Mouse (Mus musculus) ES-Bruce4 (cell line): Measurements from ENCODE around the gene Hoxc12. TPM values are rescaled to one million over a fixed set of nuclear protein-coding genes. Genes with fewer than 3 reads are reported as not detected.

Source experiments
- H3K27ac ChIP-seq: 2 replicates; pipeline ENCODE4 v1.5.1; 2012; ENCODE audit warnings: low read length, inconsistent platforms; ENCODE audit not compliant: insufficient read depth
- H3K27me3 ChIP-seq: 2 replicates; pipeline ENCODE4 v1.6.1; 2012; ENCODE audit warnings: mild to moderate bottlenecking, low read length, inconsistent platforms; ENCODE audit not compliant: control insufficient read depth, poor library complexity, insufficient read depth, severe bottlenecking
- H3K36me3 ChIP-seq: 2 replicates; pipeline ENCODE4 v1.6.1; 2012; ENCODE audit warnings: inconsistent platforms, mild to moderate bottlenecking, low read length, moderate library complexity; ENCODE audit not compliant: control insufficient read depth, poor library complexity, insufficient read depth, severe bottlenecking
- H3K4me1 ChIP-seq: one replicate; pipeline ENCODE4 v1.8.1; 2011; ENCODE audit warnings: low read length; ENCODE audit not compliant: control insufficient read depth, insufficient read depth
- H3K4me3 ChIP-seq: 2 replicates; pipeline ENCODE4 v1.5.1; 2011; ENCODE audit warnings: low read depth, mild to moderate bottlenecking, low read length
- H3K9ac ChIP-seq: 2 replicates; pipeline ENCODE4 v1.6.1; 2012; ENCODE audit warnings: low read depth, mild to moderate bottlenecking, inconsistent platforms; ENCODE audit not compliant: poor library complexity, severe bottlenecking
- H3K9me3 ChIP-seq: replicated peaks from 2 replicates; pipeline ENCODE4 v1.6.1; 2012; ENCODE audit warnings: mild to moderate bottlenecking, low read length, inconsistent platforms; ENCODE audit not compliant: control insufficient read depth, poor library complexity, insufficient read depth, severe bottlenecking
- CTCF ChIP-seq: IDR thresholded peaks from one replicate; pipeline ENCODE4 v1.8.1; 2011; ENCODE audit warnings: low read depth, low read length
- EP300 ChIP-seq: IDR thresholded peaks from 2 replicates; pipeline ENCODE4 v1.6.1; 2011; ENCODE audit warnings: low read depth, low read length; ENCODE audit not compliant: insufficient read depth
- POLR2A ChIP-seq: IDR thresholded peaks from one replicate; pipeline ENCODE4 v1.8.1; 2011; ENCODE audit warnings: low read length; ENCODE audit not compliant: insufficient read depth
- polyA plus RNA-seq: library from polyadenylated mRNA; stranded (reverse); fragments of >200 nt; gene quantifications from 2 replicates; pipeline ENCODE4 v1.2.4, GENCODE M21; 2011; ENCODE audit warnings: low read depth; ENCODE audit not compliant: missing spikeins, insufficient read depth, insufficient read length

Gene Hoxc12
- polyA plus RNA-seq, 1 experiment = not detected

- no peak overlapping the region for H3K27ac ChIP-seq
- peaks cover 40% of the 10 kb centered on the region for H3K27me3 ChIP-seq
- H3K36me3 ChIP-seq = no peaks in the 10 kb centered on the region
- H3K4me1 ChIP-seq = no peaks in the 10 kb centered on the region
- no peak overlapping the region for H3K4me3 ChIP-seq
- H3K9ac ChIP-seq = no peak overlapping the region
- TF ChIP-seq EP300 (no peak), POLR2A (no peak), CTCF (no peak)
- H3K9me3 ChIP-seq = no peaks in the 10 kb centered on the region
Measured at GRCm38 (mm10) chr15:102913038-102913585, 23.4 kb upstream of the Hoxc12 start.

- Histone ChIP-seq H3K9ac (no peak overlapping the region), H3K4me3 (no peak overlapping the region), H3K4me1 (no peaks in the 10 kb centered on the region), H3K9me3 (no peaks in the 10 kb centered on the region), H3K27ac (no peak overlapping the region), H3K36me3 (no peaks in the 10 kb centered on the region), H3K27me3 (peaks cover 36% of the 10 kb centered on the region)
- no peak for TF ChIP-seq CTCF
- no peak for TF ChIP-seq POLR2A
- no peak for TF ChIP-seq EP300
Measured at GRCm38 (mm10) chr15:102917972-102918572, 18.5 kb upstream of the Hoxc12 start.

GRCm38 (mm10) chr15:102918611-102919265 is 17.8 kb upstream of the Hoxc12 start:
- Histone ChIP-seq H3K4me1 (no peaks in the 10 kb centered on the region), H3K27me3 (peaks cover 35% of the 10 kb centered on the region), H3K36me3 (no peaks in the 10 kb centered on the region), H3K9me3 (no peaks in the 10 kb centered on the region), H3K9ac (no peak overlapping the region), H3K27ac (no peak overlapping the region), H3K4me3 (no peak overlapping the region)
- TF ChIP-seq EP300 (no peak), CTCF (no peak), POLR2A (no peak)

DNA sequence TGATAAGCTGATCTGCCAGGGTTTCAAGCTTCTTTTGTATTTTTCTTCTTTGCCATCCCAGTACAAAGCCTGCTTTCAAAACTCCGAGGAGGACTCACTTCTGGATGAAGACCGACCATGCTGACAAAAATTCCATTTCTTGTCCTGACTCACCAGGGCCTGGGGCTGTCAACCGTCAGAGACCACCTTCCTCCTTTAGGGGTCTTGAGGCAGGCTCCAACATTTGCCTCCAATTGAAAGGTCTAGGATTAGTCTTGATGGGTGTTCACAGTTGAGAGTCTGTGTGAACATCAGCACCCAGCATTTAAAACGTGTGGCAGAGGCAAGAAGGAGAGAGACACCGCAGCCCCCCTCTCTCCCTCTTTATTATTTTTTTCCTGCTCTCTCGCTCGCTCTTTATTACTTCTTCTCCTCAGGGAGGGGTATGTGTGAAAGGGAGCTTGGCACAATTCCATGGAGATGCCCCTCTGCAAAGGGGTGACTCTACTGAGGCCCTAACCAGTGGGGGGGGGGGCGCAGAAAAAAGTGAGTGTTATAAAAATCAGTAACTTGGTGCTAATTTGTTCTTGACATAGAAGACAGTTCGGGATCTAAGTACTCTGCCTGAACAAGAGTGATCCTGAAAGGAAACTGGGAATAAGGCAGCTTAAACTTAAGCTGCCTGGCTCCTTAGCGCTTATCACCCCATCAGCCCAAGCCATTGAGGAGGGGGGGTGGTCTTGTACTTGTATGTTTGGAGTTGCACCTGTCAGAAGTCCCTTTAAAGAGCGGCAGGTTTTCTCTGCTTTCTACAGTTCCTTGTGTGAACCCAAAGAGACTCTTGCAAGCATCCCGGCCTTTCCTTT is 17.0 kb upstream of the Hoxc12 start:
- H3K36me3 ChIP-seq = no peaks in the 10 kb centered on the region
- H3K27ac ChIP-seq = no peak overlapping the region
- H3K27me3 ChIP-seq = peaks cover 36% of the 10 kb centered on the region
- H3K9ac ChIP-seq = peak overlapping the region; percentile 64
- no peaks in the 10 kb centered on the region for H3K4me1 ChIP-seq
- peak overlapping the region; percentile 70 for H3K4me3 ChIP-seq
- no peaks in the 10 kb centered on the region for H3K9me3 ChIP-seq
- TF ChIP-seq POLR2A = no peak
- TF ChIP-seq EP300 = no peak
- no peak for TF ChIP-seq CTCF

GRCm38 (mm10) chr15:102920619-102921018 is 15.9 kb upstream of the Hoxc12 start:
- Histone ChIP-seq H3K27me3 (peaks cover 38% of the 10 kb centered on the region), H3K9ac (peak overlapping the region; percentile 64; the same call in 1 of the 2 replicates), H3K9me3 (no peaks in the 10 kb centered on the region), H3K27ac (no peak overlapping the region), H3K4me1 (no peaks in the 10 kb centered on the region), H3K36me3 (no peaks in the 10 kb centered on the region), H3K4me3 (peak overlapping the region; percentile 70; the same call in 1 of the 2 replicates)
- peak; percentile 65; the same call in 1 of the 2 replicates for TF ChIP-seq EP300
- TF ChIP-seq CTCF = no peak
